ENCODE assay signal across 9 mouse cellular contexts in the genomic region with DNA sequence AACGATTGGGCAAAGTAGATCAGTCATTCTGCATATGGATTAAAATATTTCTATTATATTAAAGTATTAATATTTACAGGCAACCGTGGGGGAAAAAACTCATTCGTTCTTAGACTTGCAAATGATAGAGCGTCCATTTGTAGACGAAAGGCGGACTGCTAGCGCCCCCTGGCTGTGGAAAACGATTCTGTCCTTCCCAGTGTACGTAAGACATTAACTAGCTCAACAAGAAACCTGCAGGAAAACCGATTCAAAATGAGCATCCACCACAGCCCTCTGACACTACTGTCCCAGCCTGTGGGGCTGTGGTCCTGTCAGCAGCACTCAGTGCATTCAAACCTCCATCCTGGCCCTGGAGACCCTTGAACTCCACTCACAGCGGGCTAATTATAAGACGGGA. TPM values are rescaled to one million over a fixed set of nuclear protein-coding genes. Genes with fewer than 3 reads are reported as not detected.
DNase-seq lines count a peak whose midpoint lies in the region; ATAC-seq and TF ChIP-seq lines count a peak whose summit lies in the region.
"Had no signal": no experiment of that assay in that cellular context is flagged by ENCODE, and none has a peak within 500 bp of the region (broad histone marks: within the 10 kb centered on the region; RNA-seq: fewer than 3 reads in every experiment).

No protein-coding gene starts in this region.

- no peak overlapping the region for H3K9ac ChIP-seq in CH12.LX (ENCODE audit: insufficient read depth, low read depth)
- H3K9ac ChIP-seq: heart, embryonic 13.5 days had no signal

- peak; percentile 89 for TF ChIP-seq RAD21 in CH12.LX (IDR thresholded peaks at IDR 0.05; ENCODE audit: low read depth, low read length)

- no peak overlapping the region for H3K27ac ChIP-seq in CH12.LX (ENCODE audit: insufficient read depth, low read depth)
- H3K27ac ChIP-seq in bone marrow, adult 2 months (ENCODE audit: control insufficient read depth, insufficient read depth, low read depth, low read length, poor library complexity), result no peak overlapping the region
- H3K27ac ChIP-seq: heart, embryonic 13.5 days had no signal

- intact Hi-C loops in heart, postnatal 25 days (cut with DNase I), result loop anchor here (1.0 to 5.0 kb wide), 4 partner anchors 472 to 815 kb away; no protein-coding TSS in a partner anchor

- 17% methylated on average over 12 of the region's 12 CpGs for WGBS in bone marrow, adult 2 months

- peak; percentile 80 for ATAC-seq in megakaryocyte, adult 5-6 weeks (ENCODE audit: poor library complexity, severe bottlenecking)

- H3K79me2 ChIP-seq in CH12.LX (replicated peaks; ENCODE audit: control insufficient read depth, extremely low read depth, insufficient read depth, poor library complexity, severe bottlenecking), result no peaks in the 10 kb centered on the region

- peaks cover 0 to 6% of the 10 kb centered on the region in 2 experiments; a peak in 2 of 4 replicates for H3K4me1 ChIP-seq in CH12.LX (ENCODE audit: control insufficient read depth in 1 of 2, insufficient read depth in 2 of 2)
- no peaks in the 10 kb centered on the region; the same call in none of the 2 replicates for H3K4me1 ChIP-seq in bone marrow, adult 2 months (ENCODE audit: control insufficient read depth, insufficient read depth, low read length)

- no peaks in the 10 kb centered on the region for H3K27me3 ChIP-seq in CH12.LX (replicated peaks)

- TF ChIP-seq POLR2A in CH12.LX (IDR thresholded peaks at IDR 0.05; ENCODE audit: low read depth, low read length), result no peak
- no peak for TF ChIP-seq POLR2A in bone marrow, adult 2 months (IDR thresholded peaks at IDR 0.05; ENCODE audit: borderline replicate concordance, control insufficient read depth, low read depth, low read length)

- in situ Hi-C loops in CH12.LX (cut with MboI; ENCODE audit: low pct_ligation_motif_present, low pct_unique_long_range_greater_than_20kb, low sequenced_read_pairs), result loop anchor here (25.0 kb wide), 1 partner anchor 407 kb away; no protein-coding TSS in a partner anchor

- dilution Hi-C loops in CH12.LX (cut with MboI; ENCODE audit: extremely low pct_ligation_motif_present, extremely low pct_unique_long_range_greater_than_20kb, low sequenced_read_pairs), result no loop called here

- H3K36me3 ChIP-seq in CH12.LX (replicated peaks in 1 of 2; ENCODE audit: control insufficient read depth in 1 of 2, insufficient read depth in 1 of 2, low read length in 1 of 2), result no peaks in the 10 kb centered on the region
- H3K36me3 ChIP-seq: heart, embryonic 13.5 days had no signal

- no peak overlapping the region for H3K4me3 ChIP-seq in CH12.LX (replicated peaks in 1 of 3; ENCODE audit: low read depth in 2 of 3, low read length in 2 of 3, poor library complexity in 1 of 3)
- no peak overlapping the region for H3K4me3 ChIP-seq in bone marrow, adult 2 months (replicated peaks; ENCODE audit: control insufficient read depth, low read depth, low read length)
- H3K4me3 ChIP-seq: heart, embryonic 13.5 days had no signal

- TF ChIP-seq CTCF in CH12.LX (conservative IDR thresholded peaks at IDR 0.05 in 1 of 2, IDR thresholded peaks at IDR 0.05 in 1 of 2; ENCODE audit: low read depth in 2 of 2, low read length in 2 of 2), result peak; percentile 68 to 86
- peak; percentile 85 for TF ChIP-seq CTCF in bone marrow, adult 2 months (IDR thresholded peaks at IDR 0.05; ENCODE audit: control insufficient read depth, insufficient read depth, low read length)

- peak; percentile 78 for DNase-seq in CH12.LX (ENCODE audit: extremely low read depth)
- DNase-seq in fibroblast of lung, adult 2 months (ENCODE audit: low read depth), result peak; percentile 68
- DNase-seq in heart, postnatal 25 days (ENCODE audit: low spot score), result peak; percentile 24
- DNase-seq in layer of hippocampus, adult 9-11 months, result peak; percentile 72
- DNase-seq in right cerebral cortex, postnatal 14 days, result peak; percentile 96
- peak; percentile 91 for DNase-seq in urinary bladder, postnatal 14 days (ENCODE audit: low spot score)

- H3K4me2 ChIP-seq in CH12.LX (ENCODE audit: insufficient read depth, low read depth, poor library complexity, severe bottlenecking), result no peak overlapping the region
- H3K4me2 ChIP-seq: heart, embryonic 13.5 days had no signal

- H3K9me3 ChIP-seq in CH12.LX (replicated peaks; ENCODE audit: low read length), result peaks cover 12% of the 10 kb centered on the region

- no peak for TF ChIP-seq EP300 in CH12.LX (IDR thresholded peaks at IDR 0.05; ENCODE audit: low read length)

TF ChIP-seq in CH12.LX, 34 proteins besides CTCF, POLR2A, EP300 and RAD21:
- TF ChIP-seq IRF4 (IDR thresholded peaks at IDR 0.05; ENCODE audit: low read depth, low read length) (0 out of 2 replicates have a peak, but pooled peaks have one; percentile 20), ETS1 (conservative IDR thresholded peaks at IDR 0.05; ENCODE audit: low read depth, low read length) (no peak), ZC3H11A (IDR thresholded peaks at IDR 0.05; ENCODE audit: low read depth, low read length) (peak; percentile 73), USF2 (conservative IDR thresholded peaks at IDR 0.05; ENCODE audit: low read depth, low read length) (no peak), SMC3 (IDR thresholded peaks at IDR 0.05; ENCODE audit: low read depth, low read length) (peak; percentile 91), NELFE (IDR thresholded peaks at IDR 0.05; ENCODE audit: low read depth, low read length) (no peak), RCOR1 (conservative IDR thresholded peaks at IDR 0.05; ENCODE audit: low read depth, low read length) (no peak), MAX (IDR thresholded peaks at IDR 0.05; ENCODE audit: low read length) (no peak), ZMIZ1 (IDR thresholded peaks at IDR 0.05; ENCODE audit: low read depth, low read length) (no peak), MAFK (IDR thresholded peaks at IDR 0.05; ENCODE audit: insufficient replicate concordance, low read length) (no peak)

RNA-seq across cellular contexts. Expression of a gene that starts 13.7 kb away (rescaled TPM):
- total RNA-seq in CH12.LX (2012; rRNA removed) (not detected in 2 replicates), CH12.LX (2014; rRNA removed) (not detected in 2 replicates)
- polyA plus RNA-seq in CH12.LX (2012; ENCODE audit: insufficient read length, low read depth), result not detected in 2 replicates
- 0.83 and 2.4 TPM in 2 replicates for polyA plus RNA-seq in bone marrow, adult 2 months (2011; ENCODE audit: insufficient read depth, insufficient read length, low replicate concordance, missing spikeins)
- 1 to 10 TPM; 3.5 to 3.6 TPM for total RNA-seq in heart, postnatal 25 days (2021)
- 0.21 TPM in 1 of 2 replicates, not detected in the other for total RNA-seq in megakaryocyte, adult 5-6 weeks (2015)
- 0.28 and 0.48 TPM in 2 replicates for total RNA-seq in megakaryocyte, adult 5-6 weeks (2017)

RNA-seq across cellular contexts. Expression of a gene that starts 42.4 kb away (rescaled TPM):
- total RNA-seq in CH12.LX (2012; rRNA removed) (not detected in 2 replicates), CH12.LX (2014; rRNA removed) (not detected in 2 replicates)
- polyA plus RNA-seq in CH12.LX (2012; ENCODE audit: insufficient read length, low read depth), result not detected in 2 replicates
- polyA plus RNA-seq in bone marrow, adult 2 months (2011; ENCODE audit: insufficient read depth, insufficient read length, low replicate concordance, missing spikeins), result not detected in 2 replicates
- total RNA-seq in heart, postnatal 25 days (2021), result not detected
- total RNA-seq in megakaryocyte, adult 5-6 weeks (2015), result not detected in 2 replicates
- not detected in 2 replicates for total RNA-seq in megakaryocyte, adult 5-6 weeks (2017)
- polyA plus RNA-seq: heart, embryonic 13.5 days had no signal

Comparison
In these comparisons a context has a peak if more than half of its experiments do, and no peak if none do; other contexts are left out.
1. DNase-seq: peak in every context shown above with its lines; median percentile 96 in right cerebral cortex, postnatal 14 days; 91 in urinary bladder, postnatal 14 days; 78 in CH12.LX; 72 in layer of hippocampus, adult 9-11 months; 68 in fibroblast of lung, adult 2 months; 24 in heart, postnatal 25 days.